Mouse (Mus musculus) ES-Bruce4 (cell line): ENCODE data around the gene Gpank1. TPM values are rescaled to one million over a fixed set of nuclear protein-coding genes. Genes with fewer than 3 reads are reported as not detected.

ENCODE experiments used
- H3K27ac ChIP-seq: 2 replicates; pipeline ENCODE4 v1.5.1; 2012; ENCODE audit warnings: low read length, inconsistent platforms; ENCODE audit not compliant: insufficient read depth
- H3K27me3 ChIP-seq: 2 replicates; pipeline ENCODE4 v1.6.1; 2012; ENCODE audit warnings: mild to moderate bottlenecking, low read length, inconsistent platforms; ENCODE audit not compliant: control insufficient read depth, poor library complexity, insufficient read depth, severe bottlenecking
- H3K36me3 ChIP-seq: 2 replicates; pipeline ENCODE4 v1.6.1; 2012; ENCODE audit warnings: inconsistent platforms, mild to moderate bottlenecking, low read length, moderate library complexity; ENCODE audit not compliant: control insufficient read depth, poor library complexity, insufficient read depth, severe bottlenecking
- H3K4me1 ChIP-seq: one replicate; pipeline ENCODE4 v1.8.1; 2011; ENCODE audit warnings: low read length; ENCODE audit not compliant: control insufficient read depth, insufficient read depth
- H3K4me3 ChIP-seq: 2 replicates; pipeline ENCODE4 v1.5.1; 2011; ENCODE audit warnings: low read depth, mild to moderate bottlenecking, low read length
- H3K9ac ChIP-seq: 2 replicates; pipeline ENCODE4 v1.6.1; 2012; ENCODE audit warnings: low read depth, mild to moderate bottlenecking, inconsistent platforms; ENCODE audit not compliant: poor library complexity, severe bottlenecking
- H3K9me3 ChIP-seq: replicated peaks from 2 replicates; pipeline ENCODE4 v1.6.1; 2012; ENCODE audit warnings: mild to moderate bottlenecking, low read length, inconsistent platforms; ENCODE audit not compliant: control insufficient read depth, poor library complexity, insufficient read depth, severe bottlenecking
- CTCF ChIP-seq: IDR thresholded peaks from one replicate; pipeline ENCODE4 v1.8.1; 2011; ENCODE audit warnings: low read depth, low read length
- EP300 ChIP-seq: IDR thresholded peaks from 2 replicates; pipeline ENCODE4 v1.6.1; 2011; ENCODE audit warnings: low read depth, low read length; ENCODE audit not compliant: insufficient read depth
- POLR2A ChIP-seq: IDR thresholded peaks from one replicate; pipeline ENCODE4 v1.8.1; 2011; ENCODE audit warnings: low read length; ENCODE audit not compliant: insufficient read depth
- polyA plus RNA-seq: library from polyadenylated mRNA; stranded (reverse); fragments of >200 nt; gene quantifications from 2 replicates; pipeline ENCODE4 v1.2.4, GENCODE M21; 2011; ENCODE audit warnings: low read depth; ENCODE audit not compliant: missing spikeins, insufficient read depth, insufficient read length

Gene Gpank1
- polyA plus RNA-seq, 1 experiment: 19.1 TPM

DNA sequence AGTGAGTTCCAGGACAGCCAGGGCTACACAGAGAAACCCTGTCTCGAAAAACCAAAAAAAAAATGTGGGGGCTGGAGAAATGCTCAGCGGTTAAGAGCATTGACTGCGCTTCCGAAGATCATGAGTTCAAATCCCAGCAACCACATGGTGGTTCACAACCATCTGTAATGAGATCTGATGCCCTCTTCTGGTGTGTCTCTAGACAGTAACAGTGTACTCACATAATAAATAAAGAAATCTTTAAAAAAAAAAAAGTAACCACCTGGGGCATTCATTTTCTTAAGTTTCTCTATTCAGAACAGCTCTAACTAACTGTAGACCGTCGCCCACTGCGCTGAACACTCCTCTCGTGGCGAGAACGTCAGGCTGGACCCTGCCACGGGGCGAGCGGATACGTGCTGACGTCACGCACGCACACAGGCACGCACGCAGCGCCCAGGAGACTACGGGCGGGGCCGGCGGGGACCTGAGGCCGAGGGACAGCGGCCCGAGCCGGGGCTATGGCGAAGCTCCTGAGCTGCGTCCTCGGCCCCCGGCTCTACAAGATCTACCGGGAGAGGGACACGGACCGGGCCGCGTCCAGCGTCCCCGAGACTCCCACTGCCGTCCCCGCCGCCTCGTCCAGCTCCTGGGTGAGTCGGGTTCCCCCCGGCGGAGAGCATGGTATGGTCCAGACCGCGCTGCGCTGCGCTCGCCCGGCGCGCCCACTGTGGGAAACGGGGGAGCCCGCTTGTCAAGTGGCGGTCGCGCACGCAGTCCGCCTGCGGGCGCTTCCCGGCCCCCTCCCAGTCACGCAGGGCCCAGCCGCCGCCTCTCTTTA, 32.2 kb upstream of the Gpank1 start, which contains the start of gene Abhd16a:
Abhd16a (plus strand) TSS at position 439 of the 820 bp plus-strand sequence.
- Histone ChIP-seq H3K36me3 (no peaks in the 10 kb centered on the region), H3K9ac (peak within 1 kb of the TSS; percentile 75), H3K27ac (no peak within 1 kb of the TSS), H3K4me1 (no peaks in the 10 kb centered on the region), H3K4me3 (peak within 1 kb of the TSS; percentile 66), H3K27me3 (no peaks in the 10 kb centered on the region), H3K9me3 (no peaks in the 10 kb centered on the region)
- TF ChIP-seq CTCF (no peak), EP300 (no peak)

DNA sequence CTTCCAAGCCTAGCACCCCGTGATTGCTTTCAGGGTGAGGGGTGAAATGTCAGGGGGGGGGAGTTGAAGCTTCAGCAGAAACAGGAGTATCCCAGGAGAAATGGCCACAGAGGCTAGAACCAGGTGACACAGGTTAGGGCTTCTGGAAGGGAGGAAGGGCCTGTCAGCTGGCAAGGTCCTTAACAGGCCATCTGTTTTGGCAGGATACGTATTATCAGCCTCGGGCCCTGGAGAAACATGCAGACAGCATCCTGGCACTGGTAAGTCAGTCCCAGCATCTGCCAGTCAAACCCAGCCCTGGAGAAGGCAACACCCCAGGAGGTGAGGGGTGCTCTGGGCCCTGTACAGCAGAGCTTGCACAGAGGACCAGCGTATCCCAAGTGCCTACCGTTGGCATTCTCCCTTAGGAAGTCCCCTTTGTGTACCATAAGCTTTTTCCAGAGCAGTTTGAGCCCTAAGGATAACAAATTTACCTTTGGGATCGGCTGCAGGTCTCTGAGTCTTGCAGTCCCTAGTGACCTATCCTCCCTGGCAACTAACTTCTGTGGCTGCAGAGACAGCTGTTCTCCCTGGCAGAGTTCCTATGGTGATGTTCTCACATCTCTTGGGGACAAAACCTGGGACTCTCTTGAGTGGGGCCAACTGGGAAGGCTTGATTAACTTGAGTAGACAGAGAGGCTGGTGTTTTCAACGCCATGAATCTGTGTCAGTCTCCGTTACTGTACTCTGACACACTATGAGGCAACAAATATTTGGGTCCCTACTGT, 30.9 kb upstream of the Gpank1 start:
- Histone ChIP-seq H3K4me1 (no peaks in the 10 kb centered on the region), H3K36me3 (no peaks in the 10 kb centered on the region), H3K27me3 (no peaks in the 10 kb centered on the region), H3K9me3 (no peaks in the 10 kb centered on the region), H3K4me3 (no peak overlapping the region), H3K9ac (peak overlapping the region; percentile 75; the same call in 1 of the 2 replicates), H3K27ac (no peak overlapping the region)
- no peak for TF ChIP-seq POLR2A
- no peak for TF ChIP-seq EP300
- TF ChIP-seq CTCF: no peak

DNA sequence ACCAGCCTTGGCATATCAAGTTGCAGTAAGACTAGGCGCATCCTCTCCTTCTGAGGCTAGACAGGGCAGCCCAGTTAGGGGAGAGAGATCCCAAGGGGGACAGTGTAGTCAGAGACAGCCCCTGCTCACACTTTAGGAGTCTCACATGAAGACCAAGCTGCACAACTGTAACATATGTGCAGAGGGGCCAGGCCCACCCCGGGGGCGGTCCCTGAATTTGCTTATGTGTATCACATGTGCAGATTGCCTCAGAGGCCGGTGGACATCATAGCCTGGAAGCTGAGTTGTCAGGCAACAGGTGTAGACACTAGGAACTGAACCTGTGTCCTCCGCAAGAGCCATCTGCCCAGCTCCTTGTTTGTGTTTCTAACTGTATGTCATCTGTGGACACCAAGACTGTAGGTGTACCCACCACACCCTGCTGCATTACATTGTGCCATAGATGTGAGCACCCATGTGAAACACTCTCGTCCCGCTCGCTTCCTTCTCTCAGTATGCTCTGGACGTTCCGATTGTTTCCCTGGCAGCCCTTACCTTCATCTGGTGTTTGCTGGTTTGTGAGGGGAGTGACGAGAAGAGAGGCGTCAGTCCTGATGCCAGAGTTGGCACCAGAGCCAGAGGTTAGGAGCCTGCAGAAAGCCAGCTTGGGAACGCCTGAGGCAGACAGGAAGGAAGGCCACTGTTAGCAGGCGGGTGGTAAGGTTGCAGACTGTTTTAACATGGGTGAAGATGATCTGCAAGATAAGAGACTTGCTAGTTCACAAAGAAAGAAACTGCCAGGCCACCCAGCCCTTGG, 28.7 kb upstream of the Gpank1 start:
- no peaks in the 10 kb centered on the region for H3K27me3 ChIP-seq
- H3K9me3 ChIP-seq: no peaks in the 10 kb centered on the region
- H3K4me3 ChIP-seq: no peak overlapping the region
- no peak overlapping the region for H3K9ac ChIP-seq
- TF ChIP-seq EP300 (no peak), POLR2A (no peak), CTCF (no peak)
- H3K36me3 ChIP-seq: no peaks in the 10 kb centered on the region
- H3K4me1 ChIP-seq: no peaks in the 10 kb centered on the region
- no peak overlapping the region for H3K27ac ChIP-seq

DNA sequence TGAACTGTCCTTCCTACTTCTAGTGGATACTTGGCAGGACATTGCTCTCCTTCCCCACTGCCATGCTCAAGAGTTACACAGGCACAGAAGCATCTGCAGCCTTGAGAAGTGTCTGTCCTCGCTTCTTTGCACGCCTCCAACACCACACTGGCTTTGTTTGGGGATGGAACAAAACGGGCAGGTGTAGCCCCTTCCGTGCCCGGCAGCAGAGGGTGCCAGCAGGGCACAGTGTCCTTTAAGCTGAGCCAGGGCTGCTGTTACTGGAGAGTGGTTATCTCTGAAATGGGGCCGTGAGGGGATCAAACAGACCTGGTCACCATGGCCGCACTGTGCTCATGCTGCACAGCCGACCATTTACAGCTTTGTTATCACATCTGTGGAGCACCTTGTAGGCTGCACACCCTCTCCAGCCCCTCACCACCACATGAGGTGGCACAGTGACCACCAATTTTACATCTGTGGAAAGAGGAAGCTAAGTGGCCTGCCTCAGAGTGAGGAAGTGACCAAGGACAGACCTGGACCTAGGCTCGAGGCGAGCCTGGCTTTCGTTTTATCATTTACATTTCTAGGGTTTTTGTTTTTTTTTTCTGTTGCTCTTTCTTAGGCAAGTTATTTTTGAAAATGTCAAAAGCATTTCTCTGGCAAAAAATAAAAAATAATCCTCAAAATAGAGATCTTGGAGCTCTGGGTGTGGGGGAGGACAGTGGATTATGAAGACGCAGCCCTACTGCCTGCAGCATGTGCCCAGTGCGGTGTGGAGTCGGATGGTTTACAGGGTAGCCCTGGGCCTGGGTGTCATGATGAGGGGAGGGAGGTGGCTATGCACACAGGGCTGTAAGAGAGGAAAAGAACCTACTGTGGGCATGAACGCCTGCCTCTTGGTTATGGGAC, 26.5 kb upstream of the Gpank1 start:
- H3K36me3 ChIP-seq: no peaks in the 10 kb centered on the region

DNA sequence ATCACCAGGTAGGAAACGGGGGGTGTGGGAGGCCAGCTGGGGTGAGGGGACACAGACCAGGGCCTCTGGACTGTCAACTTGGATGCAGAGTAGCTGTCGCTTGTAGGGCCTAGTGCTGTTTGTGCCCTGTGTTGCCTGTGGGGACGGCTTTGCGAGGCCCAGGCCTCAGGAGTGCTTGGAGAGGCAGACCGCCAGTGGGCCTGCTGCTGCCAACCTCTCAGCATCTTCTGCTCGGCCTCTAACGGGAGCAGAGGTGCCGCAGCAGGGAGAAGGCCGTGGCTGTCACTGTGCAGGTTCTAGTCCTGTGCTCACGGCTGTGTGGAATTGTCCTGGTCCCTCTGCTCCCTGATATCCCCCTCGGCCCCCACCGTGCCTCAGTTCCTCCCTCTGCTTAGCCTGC, 24.7 kb upstream of the Gpank1 start:
- no peaks in the 10 kb centered on the region for H3K36me3 ChIP-seq
- H3K9ac ChIP-seq: no peak overlapping the region
- no peak overlapping the region for H3K27ac ChIP-seq
- H3K4me3 ChIP-seq: no peak overlapping the region
- H3K4me1 ChIP-seq: no peaks in the 10 kb centered on the region
- TF ChIP-seq CTCF (no peak), EP300 (no peak), POLR2A (no peak)
- no peaks in the 10 kb centered on the region for H3K9me3 ChIP-seq
- no peaks in the 10 kb centered on the region for H3K27me3 ChIP-seq

More for the DNA sequence above, 26.5 kb upstream of the Gpank1 start:
- Histone ChIP-seq H3K9me3 (no peaks in the 10 kb centered on the region), H3K27ac (no peak overlapping the region), H3K9ac (no peak overlapping the region), H3K4me1 (no peaks in the 10 kb centered on the region), H3K4me3 (no peak overlapping the region), H3K27me3 (no peaks in the 10 kb centered on the region)
- no peak for TF ChIP-seq CTCF
- no peak for TF ChIP-seq EP300
- TF ChIP-seq POLR2A: no peak
